Mouse (Mus musculus) limb, embryonic 13.5 days (tissue): ENCODE data around the gene P3h4. TPM values are rescaled to one million over a fixed set of nuclear protein-coding genes. Genes with fewer than 3 reads are reported as not detected.
"Not testable (repeated sequence)": the region's sequence is repeated elsewhere in the genome, so short reads cannot be mapped to it uniquely, and the experiment has no call there.

Source experiments
- ATAC-seq: fragments of 200-750 bp; cut with Nextera tagmentation; 2 replicates; pipeline ENCODE4 v1.8.0; 2017; ENCODE audit warnings: low read depth, moderate number of reproducible peaks, moderate TSS enrichment; ENCODE audit not compliant: low FRiP score
- H3K27ac ChIP-seq: fragments of 300-500 bp; sonication (generic); 2 replicates; pipeline ENCODE4 v1.5.1; 2015; ENCODE audit warnings: inconsistent platforms, mild to moderate bottlenecking, moderate library complexity
- H3K27me3 ChIP-seq: fragments of 300-500 bp; sonication (generic); 2 replicates; pipeline ENCODE4 v1.6.1; 2015; ENCODE audit warnings: mild to moderate bottlenecking, inconsistent platforms
- H3K36me3 ChIP-seq: fragments of 300-500 bp; sonication (generic); 2 replicates; pipeline ENCODE4 v1.6.1; 2015; ENCODE audit warnings: inconsistent platforms, mild to moderate bottlenecking, moderate library complexity
- H3K4me1 ChIP-seq: fragments of 300-500 bp; sonication (generic); 2 replicates; pipeline ENCODE4 v1.6.1; 2015; ENCODE audit warnings: inconsistent platforms
- H3K4me2 ChIP-seq: fragments of 300-500 bp; sonication (generic); replicated peaks from 2 replicates; pipeline ENCODE4 v1.6.1; 2015; ENCODE audit warnings: inconsistent platforms, mild to moderate bottlenecking, moderate library complexity
- H3K4me3 ChIP-seq: fragments of 300-500 bp; sonication (generic); 2 replicates; pipeline ENCODE4 v1.5.1; 2015; ENCODE audit warnings: moderate library complexity, mild to moderate bottlenecking, inconsistent platforms
- H3K9ac ChIP-seq: fragments of 300-500 bp; sonication (generic); 2 replicates; pipeline ENCODE4 v1.6.1; 2015; ENCODE audit warnings: mild to moderate bottlenecking, inconsistent platforms
- H3K9me3 ChIP-seq: fragments of 300-500 bp; sonication (generic); 2 replicates; pipeline ENCODE4 v1.6.1; 2016; ENCODE audit warnings: inconsistent platforms
- WGBS: fragments of 180-500 bp; shearing (Covaris S2); methylation state at CpG from one replicate; pipeline ENCODE4 v1.1.7; 2015; 5-methylcytosine and 5-hydroxymethylcytosine counted together
- microRNA-seq: library from miRNA; unstranded; fragments of <30 nt; microRNA quantifications from one replicate; pipeline ENCODE4, GENCODE M21; 2016
- polyA plus RNA-seq: library from polyadenylated mRNA; unstranded; fragments of >200 nt; fragmentation: Nextera tagmentation; extraction: Ambion mirVana; gene quantifications from 2 replicates; pipeline ENCODE4 v1.2.1, GENCODE M21; 2015

Gene P3h4
- polyA plus RNA-seq, 1 experiment from 2014 or later = 77.1 TPM

- no peaks in the 10 kb centered on the region for H3K9me3 ChIP-seq
- H3K27me3 ChIP-seq = no peaks in the 10 kb centered on the region
- no peak overlapping the region for H3K4me2 ChIP-seq
- H3K27ac ChIP-seq = no peak overlapping the region
- H3K9ac ChIP-seq = no peak overlapping the region
- no peak for ATAC-seq
- H3K36me3 ChIP-seq = peaks cover 36% of the 10 kb centered on the region
- WGBS = 75% methylated on average over 8 of the region's 8 CpGs
- no peaks in the 10 kb centered on the region for H3K4me1 ChIP-seq
- no peak overlapping the region for H3K4me3 ChIP-seq
Observed at GRCm38 (mm10) chr11:100369822-100370221, 44.8 kb downstream of the P3h4 start.

- Histone ChIP-seq H3K27ac (no peak overlapping the region), H3K9ac (no peak overlapping the region), H3K4me1 (no peaks in the 10 kb centered on the region), H3K36me3 (peaks cover 32% of the 10 kb centered on the region), H3K4me2 (no peak overlapping the region), H3K9me3 (no peaks in the 10 kb centered on the region), H3K27me3 (no peaks in the 10 kb centered on the region), H3K4me3 (no peak overlapping the region)
- WGBS = 63% methylated on average over 7 of the region's 7 CpGs
- ATAC-seq = no peak
Observed at GRCm38 (mm10) chr11:100369145-100369544, 45.5 kb downstream of the P3h4 start.

- ATAC-seq = peak; percentile 42; the same call in 1 of the 2 replicates
- 0 out of 2 replicates have a peak, but pooled peaks cover 2% of the 10 kb centered on the region for H3K4me1 ChIP-seq
- no peaks in the 10 kb centered on the region for H3K9me3 ChIP-seq
- H3K9ac ChIP-seq = no peak overlapping the region
- H3K36me3 ChIP-seq = no peaks in the 10 kb centered on the region
- WGBS = 12% methylated on average over 12 of the region's 12 CpGs
- H3K4me2 ChIP-seq = 0 out of 2 replicates have a peak overlapping the region, but pooled peaks have one; percentile 3
- H3K4me3 ChIP-seq = no peak overlapping the region
- no peak overlapping the region for H3K27ac ChIP-seq
- peaks cover 30% of the 10 kb centered on the region for H3K27me3 ChIP-seq
Observed at GRCm38 (mm10) chr11:100362979-100363562, 51.6 kb downstream of the P3h4 start.

- WGBS = 13% methylated on average over 8 of the region's 8 CpGs
- no peak for ATAC-seq
- 0 out of 2 replicates have a peak, but pooled peaks cover 2% of the 10 kb centered on the region for H3K4me1 ChIP-seq
- H3K9me3 ChIP-seq = no peaks in the 10 kb centered on the region
- peaks cover 37% of the 10 kb centered on the region for H3K27me3 ChIP-seq
- no peak overlapping the region for H3K9ac ChIP-seq
- no peak overlapping the region for H3K4me2 ChIP-seq
- no peak overlapping the region for H3K27ac ChIP-seq
- no peak overlapping the region for H3K4me3 ChIP-seq
- no peaks in the 10 kb centered on the region for H3K36me3 ChIP-seq
Observed at GRCm38 (mm10) chr11:100362209-100362978, 52.2 kb downstream of the P3h4 start.

GRCm38 (mm10) chr11:100361059-100361458 lies 53.6 kb downstream of the P3h4 start:
- not testable (repeated sequence) for H3K9me3 ChIP-seq, H3K27ac ChIP-seq, ATAC-seq, H3K36me3 ChIP-seq, H3K4me2 ChIP-seq, H3K9ac ChIP-seq, H3K4me3 ChIP-seq, H3K4me1 ChIP-seq
- H3K27me3 ChIP-seq = peaks cover 50% of the 10 kb centered on the region
- WGBS = no CpG with 5 or more reads among the region's 13 CpGs

- Histone ChIP-seq H3K36me3 (no peaks in the 10 kb centered on the region), H3K27ac (no peak overlapping the region), H3K4me2 (no peak overlapping the region), H3K9ac (no peak overlapping the region), H3K4me3 (no peak overlapping the region), H3K4me1 (peaks cover 18% of the 10 kb centered on the region), H3K27me3 (peaks cover 59% of the 10 kb centered on the region), H3K9me3 (no peaks in the 10 kb centered on the region)
- WGBS = 76% methylated on average over 6 of the region's 6 CpGs
- ATAC-seq = no peak
Observed at GRCm38 (mm10) chr11:100360175-100360574, 54.5 kb downstream of the P3h4 start.

Small RNA genes lying within 50 kb of the gene (microRNA-seq; reads per million reads assigned to microRNA genes)
- not detected for gene Gm27374

Other genes starting within 250 kb of the P3h4 start
- gene Krt9, start 221.6 kb downstream of the P3h4 start, polyA plus RNA-seq = not detected in 2 replicates
- gene Krt14, start 207.3 kb downstream of the P3h4 start, polyA plus RNA-seq = 275 and 306 TPM in 2 replicates
- gene Krt16, start 165.9 kb downstream of the P3h4 start, polyA plus RNA-seq = 0.13 and 0.19 TPM in 2 replicates
- 43.9 and 52.1 TPM in 2 replicates for gene Krt17, start 153.8 kb downstream of the P3h4 start, polyA plus RNA-seq
- not detected in 2 replicates for gene Krt42, start 145.0 kb downstream of the P3h4 start, polyA plus RNA-seq
- gene Eif1, start 95.0 kb downstream of the P3h4 start, polyA plus RNA-seq = 1,631 and 1,669 TPM in 2 replicates
- gene Gast, start 80.4 kb downstream of the P3h4 start, polyA plus RNA-seq = not detected in 2 replicates
- 2.8 and 3.2 TPM in 2 replicates for gene Hap1, start 58.7 kb downstream of the P3h4 start, polyA plus RNA-seq
- 62.7 and 73.6 TPM in 2 replicates for gene Jup, start 17.1 kb downstream of the P3h4 start, polyA plus RNA-seq
- gene Fkbp10, start 861 bp upstream of the P3h4 start, polyA plus RNA-seq = 169 and 170 TPM in 2 replicates
- 176 and 181 TPM in 2 replicates for gene Nt5c3b, start 27.0 kb upstream of the P3h4 start, polyA plus RNA-seq
- gene Klhl10, start 27.1 kb upstream of the P3h4 start, polyA plus RNA-seq = 1.0 and 1.6 TPM in 2 replicates
- gene Klhl11, start 57.9 kb upstream of the P3h4 start, polyA plus RNA-seq = 10.8 and 12.6 TPM in 2 replicates
- 139 and 160 TPM in 2 replicates for gene Acly, start 113.2 kb upstream of the P3h4 start, polyA plus RNA-seq
- 0.61 and 0.69 TPM in 2 replicates for gene Ttc25, start 130.8 kb upstream of the P3h4 start, polyA plus RNA-seq
- 31.7 and 33.2 TPM in 2 replicates for gene Cnp, start 160.1 kb upstream of the P3h4 start, polyA plus RNA-seq
- 81.6 and 84.1 TPM in 2 replicates for gene Nkiras2, start 204.4 kb upstream of the P3h4 start, polyA plus RNA-seq
- 280 and 283 TPM in 2 replicates for gene Dnajc7, start 205.3 kb upstream of the P3h4 start, polyA plus RNA-seq